Mouse (Mus musculus) common myeloid progenitor, adult 5-6 weeks (primary cell): Measurements from ENCODE around the gene Fam187a. TPM values are rescaled to one million over a fixed set of nuclear protein-coding genes. Genes with fewer than 3 reads are reported as not detected.

Source experiments
- total RNA-seq: library from RNA; stranded (forward); fragments of 200-1000, 187-1606 nt; gene quantifications from 2 replicates; pipeline ENCODE4 v1.2.3, GENCODE M21; 2017

Gene Fam187a
- total RNA-seq, 1 experiment from 2014 or later = not detected

Other genes starting within 250 kb of the Fam187a start
- gene Meioc, start 221.5 kb upstream of the Fam187a start, total RNA-seq = not detected in 2 replicates
- 41.4 and 43.8 TPM in 2 replicates for gene Ccdc43, start 187.4 kb upstream of the Fam187a start, total RNA-seq
- 0.46 and 1.1 TPM in 2 replicates for gene Adam11, start 123.7 kb upstream of the Fam187a start, total RNA-seq
- not detected in 2 replicates for gene Gjc1, start 65.5 kb upstream of the Fam187a start, total RNA-seq
- gene Higd1b, start 49.3 kb upstream of the Fam187a start, total RNA-seq = not detected in 2 replicates
- 143 and 191 TPM in 2 replicates for gene Eftud2, start 4.2 kb upstream of the Fam187a start, total RNA-seq
- gene Ccdc103, start 4.0 kb upstream of the Fam187a start, total RNA-seq = not detected in 2 replicates
- 0.37 TPM in 1 of 2 replicates, not detected in the other for gene Gfap, start 15.7 kb downstream of the Fam187a start, total RNA-seq
- 16.2 and 17.3 TPM in 2 replicates for gene Kif18b, start 40.0 kb downstream of the Fam187a start, total RNA-seq
- not detected in 2 replicates for gene C1ql1, start 61.5 kb downstream of the Fam187a start, total RNA-seq
- 32.2 and 37.7 TPM in 2 replicates for gene Nmt1, start 143.0 kb downstream of the Fam187a start, total RNA-seq
- 13.2 and 18.7 TPM in 2 replicates for gene Dcakd, start 143.2 kb downstream of the Fam187a start, total RNA-seq
- 0.27 and 3.6 TPM in 2 replicates for gene Plcd3, start 216.5 kb downstream of the Fam187a start, total RNA-seq
- 9.2 and 9.3 TPM in 2 replicates for gene Acbd4, start 216.5 kb downstream of the Fam187a start, total RNA-seq
- gene Hexim1, start 231.1 kb downstream of the Fam187a start, total RNA-seq = 26.6 and 28.0 TPM in 2 replicates
- 2.1 and 2.6 TPM in 2 replicates for gene Hexim2, start 247.3 kb downstream of the Fam187a start, total RNA-seq